Mouse (Mus musculus) ES-E14 (cell line): Measurements from ENCODE around the gene Fbxl15. TPM values are rescaled to one million over a fixed set of nuclear protein-coding genes. Genes with fewer than 3 reads are reported as not detected.

Source experiments
- DNase-seq: peaks from one replicate; pipeline ENCODE4 v3.0.0-alpha.2; 2013; ENCODE audit warnings: low read depth, low spot score
- H3K27ac ChIP-seq: 2 replicates; pipeline ENCODE4 v1.5.1; 2012; ENCODE audit warnings: low read depth, mild to moderate bottlenecking, low read length, moderate library complexity, mixed read lengths; ENCODE audit not compliant: poor library complexity, insufficient read depth, severe bottlenecking
- H3K36me3 ChIP-seq: 2 replicates; pipeline ENCODE4 v1.6.1; 2012; ENCODE audit warnings: mild to moderate bottlenecking, low read length, moderate library complexity, mixed read lengths; ENCODE audit not compliant: control insufficient read depth, poor library complexity, insufficient read depth, severe bottlenecking
- H3K4me1 ChIP-seq, 2 experiments: fragments of 150-350 bp in 1 of 2; sonication (generic) in 1 of 2; 2 replicates each; pipeline ENCODE4 v1.6.1; 2012; ENCODE audit warnings: low read length in 2 of 2, mild to moderate bottlenecking in 1 of 2, mixed read lengths in 1 of 2; ENCODE audit not compliant: control insufficient read depth in 2 of 2, insufficient read depth in 2 of 2, poor library complexity in 1 of 2
- H3K4me3 ChIP-seq, 2 experiments: fragments of 150-350 bp in 1 of 2; sonication (generic) in 1 of 2; 2 replicates each; pipeline ENCODE4 v1.5.1; 2012; ENCODE audit warnings: low read length in 2 of 2, low read depth in 1 of 2, mild to moderate bottlenecking in 1 of 2, mixed read lengths in 1 of 2; ENCODE audit not compliant: insufficient read depth in 1 of 2, poor library complexity in 1 of 2, severe bottlenecking in 1 of 2
- H3K9ac ChIP-seq: 2 replicates; pipeline ENCODE4 v1.6.1; 2012; ENCODE audit warnings: low read depth, mild to moderate bottlenecking, low read length, mixed read lengths; ENCODE audit not compliant: poor library complexity, insufficient read depth, severe bottlenecking
- H3K9me3 ChIP-seq: fragments of 150-350 bp; sonication (generic); 2 replicates; pipeline ENCODE4 v1.6.1; 2012; ENCODE audit warnings: low read depth, mild to moderate bottlenecking, low read length; ENCODE audit not compliant: control insufficient read depth, insufficient read depth
- CHD2 ChIP-seq: IDR thresholded peaks from 2 replicates; pipeline ENCODE4 v1.6.1; 2014; ENCODE audit warnings: mild to moderate bottlenecking, low read depth, low read length, inconsistent platforms
- HCFC1 ChIP-seq: IDR thresholded peaks from 2 replicates; pipeline ENCODE4 v1.6.1; 2012; ENCODE audit warnings: low read length, inconsistent platforms, borderline replicate concordance; ENCODE audit not compliant: insufficient read depth
- MAFK ChIP-seq: IDR thresholded peaks from 2 replicates; pipeline ENCODE4 v1.6.1; 2014; ENCODE audit warnings: mild to moderate bottlenecking, low read depth, low read length, inconsistent platforms; ENCODE audit not compliant: insufficient read depth
- ZC3H11A ChIP-seq: IDR thresholded peaks from 2 replicates; pipeline ENCODE4 v1.6.1; 2012; ENCODE audit warnings: low read depth, mild to moderate bottlenecking, inconsistent platforms, low read length, borderline replicate concordance
- ZNF384 ChIP-seq: IDR thresholded peaks from 2 replicates; pipeline ENCODE4 v1.6.1; 2012; ENCODE audit warnings: low read depth, low read length, inconsistent platforms
- in situ Hi-C, 2 experiments: fragments of 600-800 bp; cut with MboI; formaldehyde crosslinking; loops; one replicate each; pipeline ENCODE4 v1.15.1; 2025; ENCODE audit warnings: low sequenced_read_pairs in 2 of 2, inconsistent platforms in 1 of 2; ENCODE audit not compliant: unreplicated experiment in 2 of 2
- total RNA-seq: library from RNA; depleted of rRNA; stranded (reverse); fragments of 300-350 nt; gene quantifications from 2 replicates; pipeline ENCODE4 v1.2.3, GENCODE M21; 2012

The Fbxl15 gene
- total RNA-seq, 1 experiment = 7.9 TPM

GRCm38 (mm10) chr19:46338331-46338936 lies 10.4 kb downstream of the Fbxl15 start, which contains the start of gene Cuedc2:
TSS of gene Cuedc2 (minus strand) at chr19:46338702.
- DNase-seq = peak; percentile 96
- Histone ChIP-seq H3K9me3 (no peaks in the 10 kb centered on the region), H3K27ac (peak within 1 kb of the TSS; percentile 38; the same call in 1 of the 2 replicates), H3K9ac (peak within 1 kb of the TSS; percentile 93), H3K4me1 (peaks cover 7 to 10% of the 10 kb centered on the region in 2 experiments; a peak in 2 of 4 replicates), H3K36me3 (no peaks in the 10 kb centered on the region; the same call in 1 of the 2 replicates), H3K4me3 (peak within 1 kb of the TSS; percentile 78 to 93)
- TF ChIP-seq ZNF384 = no peak
- 0 out of 2 replicates have a peak, but pooled peaks have one; percentile 10 for TF ChIP-seq MAFK
- TF ChIP-seq CHD2 = 0 out of 2 replicates have a peak, but pooled peaks have one; percentile 33
- peak; percentile 94 for TF ChIP-seq HCFC1
- 0 out of 2 replicates have a peak, but pooled peaks have one; percentile 8 for TF ChIP-seq ZC3H11A
- in situ Hi-C loops = no loop called here

- no peak for DNase-seq
- Histone ChIP-seq H3K9me3 (no peaks in the 10 kb centered on the region), H3K27ac (no peak overlapping the region), H3K9ac (peak overlapping the region; percentile 13; the same call in 1 of the 2 replicates), H3K36me3 (no peaks in the 10 kb centered on the region; the same call in 1 of the 2 replicates), H3K4me3 (peak overlapping the region in 1 of 2 experiments; percentile 21; a peak in 2 of 4 replicates), H3K4me1 (peaks cover 7 to 10% of the 10 kb centered on the region in 2 experiments; a peak in 2 of 4 replicates)
- no peak for TF ChIP-seq MAFK
- TF ChIP-seq ZC3H11A = no peak
- in situ Hi-C loops = no loop called here
Measured at GRCm38 (mm10) chr19:46338942-46339286, 10.9 kb downstream of the Fbxl15 start.

- no peak for TF ChIP-seq HCFC1
- no peak for TF ChIP-seq CHD2
- no peak for TF ChIP-seq MAFK
- TF ChIP-seq ZNF384 = no peak
- no peak for TF ChIP-seq ZC3H11A
- no peaks in the 10 kb centered on the region; the same call in 1 of the 2 replicates for H3K36me3 ChIP-seq
- H3K4me1 ChIP-seq = peaks cover 7 to 10% of the 10 kb centered on the region in 2 experiments; a peak in 2 of 4 replicates
- in situ Hi-C loops = no loop called here
- DNase-seq = no peak
- no peak overlapping the region for H3K27ac ChIP-seq
- H3K4me3 ChIP-seq = peak overlapping the region in 1 of 2 experiments; percentile 21; a peak in 2 of 4 replicates
- H3K9me3 ChIP-seq = no peaks in the 10 kb centered on the region
- peak overlapping the region; percentile 13; the same call in 1 of the 2 replicates for H3K9ac ChIP-seq
Measured at GRCm38 (mm10) chr19:46339287-46339971, 11.4 kb downstream of the Fbxl15 start.

GRCm38 (mm10) chr19:46344710-46345419 lies 16.9 kb downstream of the Fbxl15 start:
- H3K9me3 ChIP-seq = no peaks in the 10 kb centered on the region
- H3K4me3 ChIP-seq = no peak overlapping the region
- TF ChIP-seq CHD2 (no peak), ZC3H11A (no peak), HCFC1 (no peak), ZNF384 (no peak), MAFK (no peak)
- in situ Hi-C loops = no loop called here
- DNase-seq = no peak
- H3K4me1 ChIP-seq = peaks cover 3 to 7% of the 10 kb centered on the region in 2 experiments; a peak in 3 of 4 replicates
- H3K36me3 ChIP-seq = no peaks in the 10 kb centered on the region
- no peak overlapping the region for H3K27ac ChIP-seq
- H3K9ac ChIP-seq = no peak overlapping the region
